Mouse (Mus musculus) right cerebral cortex, postnatal 25 days (tissue): Measurements from ENCODE around the gene Man1a.
A peak's percentile ranks its signal among the peaks of the same experiment; 100 is the strongest.

Source experiments
- DNase-seq: peaks from one replicate; pipeline ENCODE4 v3.0.0; 2022

Gene Man1a

GRCm38 (mm10) chr10:54060587-54060986 is 15.8 kb downstream of the Man1a start:
- no peak for DNase-seq

DNA sequence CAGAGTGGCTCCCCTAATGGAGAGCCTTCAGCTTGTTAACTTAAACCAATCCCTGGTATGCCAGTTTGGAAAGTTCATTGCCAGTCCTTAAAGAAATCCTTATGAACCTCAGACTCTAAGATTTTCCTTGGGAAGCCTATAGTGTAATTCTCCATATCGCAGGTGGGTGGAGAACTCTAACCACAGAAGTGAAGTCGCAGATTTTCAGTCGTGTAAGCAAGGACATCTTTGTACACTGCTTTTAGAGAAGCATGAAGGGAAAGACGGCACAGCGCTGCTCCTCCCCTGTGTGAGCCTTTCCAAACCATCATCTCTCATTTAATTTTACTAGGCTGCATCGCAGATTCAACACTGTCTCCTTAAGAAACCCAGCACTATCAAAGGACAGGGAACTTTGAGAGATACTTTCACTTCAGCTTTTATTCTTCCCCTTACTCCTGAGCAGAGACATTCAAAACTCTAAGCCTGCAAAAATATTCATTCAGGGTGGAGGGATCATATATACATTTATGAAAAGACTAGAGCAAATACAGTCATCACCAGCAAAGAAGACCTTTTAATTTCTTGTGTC is 16.6 kb downstream of the Man1a start:
- DNase-seq = no peak

DNA sequence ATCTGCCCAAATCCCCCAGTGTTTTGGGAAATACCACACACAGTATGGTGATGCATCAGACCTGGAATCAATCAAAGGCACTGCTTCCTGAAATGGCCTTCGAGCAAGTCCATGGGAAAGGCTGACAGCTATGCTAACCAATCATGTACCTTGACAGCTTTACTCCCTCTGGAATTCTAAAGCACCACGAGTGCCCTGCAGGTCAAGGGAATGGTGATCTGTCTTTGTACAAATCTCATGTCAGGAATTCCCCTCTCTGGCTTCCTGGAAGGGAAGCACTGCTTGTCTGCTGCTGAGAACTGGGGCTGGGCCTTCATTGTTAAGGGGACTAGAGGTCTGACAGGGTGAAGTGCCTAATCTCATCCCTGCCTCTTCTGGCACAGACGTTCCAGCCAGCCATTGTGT is 17.3 kb downstream of the Man1a start:
- DNase-seq = no peak

DNA sequence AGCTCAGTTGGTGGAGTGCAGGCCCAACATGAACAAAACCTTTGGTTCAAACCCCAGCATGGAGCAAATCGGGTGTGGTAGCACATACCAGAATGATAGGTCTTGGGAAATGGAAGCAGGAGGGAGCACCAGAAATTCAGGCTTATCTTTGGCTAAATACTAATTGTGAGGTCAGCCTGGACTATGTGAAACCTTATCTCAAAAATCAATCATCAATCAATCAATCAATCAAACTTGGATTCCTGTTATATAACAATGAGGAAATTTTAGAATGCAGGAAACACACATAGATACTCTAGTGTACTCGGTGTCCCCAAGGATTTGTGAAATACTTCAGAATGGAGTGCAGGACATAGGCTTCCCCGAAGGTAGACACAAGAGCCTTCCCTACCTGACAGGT is 17.8 kb downstream of the Man1a start:
- DNase-seq = no peak

GRCm38 (mm10) chr10:54054188-54054587 is 22.2 kb downstream of the Man1a start:
- no peak for DNase-seq

DNA sequence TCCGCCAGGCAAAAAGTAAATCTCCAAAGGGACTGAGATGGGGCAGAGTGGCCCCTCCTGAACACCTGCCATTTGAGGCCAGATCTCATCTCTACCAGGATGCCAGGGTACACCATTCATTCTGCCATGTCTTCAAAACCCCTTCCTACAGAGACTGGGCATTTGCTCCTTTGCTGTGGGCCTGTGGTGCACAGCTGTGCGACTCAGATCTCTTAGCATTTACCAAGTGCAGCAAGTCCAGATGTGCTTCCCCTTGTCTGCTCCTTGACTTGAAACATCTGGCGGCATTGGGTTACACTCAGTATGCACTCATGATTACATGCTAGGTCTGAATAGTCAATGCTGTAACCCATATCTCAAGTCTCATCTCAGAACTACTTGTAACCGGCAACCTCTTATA is 28.5 kb downstream of the Man1a start:
- no peak for DNase-seq

DNA sequence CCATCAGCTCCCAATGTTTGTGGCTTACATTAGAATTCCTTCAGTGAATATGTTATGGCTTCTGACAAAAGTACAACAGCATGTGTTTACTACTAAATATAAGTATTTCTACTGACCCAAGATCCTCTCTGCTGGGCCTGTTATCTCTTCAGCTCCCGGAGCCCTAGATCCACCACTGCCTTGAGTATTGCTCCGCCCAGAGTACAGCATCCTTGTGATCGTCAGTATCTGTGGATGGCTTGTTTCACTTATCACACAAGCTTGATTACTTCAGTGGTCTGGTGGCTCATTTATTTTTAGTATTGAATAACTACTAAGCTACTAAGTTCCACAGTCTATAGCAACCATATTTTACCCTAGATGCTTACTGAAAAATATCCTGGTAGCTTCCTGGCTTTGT is 33.1 kb downstream of the Man1a start:
- no peak for DNase-seq

- no peak for DNase-seq
These were observed 34.1 kb downstream of the Man1a start for GRCm38 (mm10) chr10:54042212-54042840.

DNA sequence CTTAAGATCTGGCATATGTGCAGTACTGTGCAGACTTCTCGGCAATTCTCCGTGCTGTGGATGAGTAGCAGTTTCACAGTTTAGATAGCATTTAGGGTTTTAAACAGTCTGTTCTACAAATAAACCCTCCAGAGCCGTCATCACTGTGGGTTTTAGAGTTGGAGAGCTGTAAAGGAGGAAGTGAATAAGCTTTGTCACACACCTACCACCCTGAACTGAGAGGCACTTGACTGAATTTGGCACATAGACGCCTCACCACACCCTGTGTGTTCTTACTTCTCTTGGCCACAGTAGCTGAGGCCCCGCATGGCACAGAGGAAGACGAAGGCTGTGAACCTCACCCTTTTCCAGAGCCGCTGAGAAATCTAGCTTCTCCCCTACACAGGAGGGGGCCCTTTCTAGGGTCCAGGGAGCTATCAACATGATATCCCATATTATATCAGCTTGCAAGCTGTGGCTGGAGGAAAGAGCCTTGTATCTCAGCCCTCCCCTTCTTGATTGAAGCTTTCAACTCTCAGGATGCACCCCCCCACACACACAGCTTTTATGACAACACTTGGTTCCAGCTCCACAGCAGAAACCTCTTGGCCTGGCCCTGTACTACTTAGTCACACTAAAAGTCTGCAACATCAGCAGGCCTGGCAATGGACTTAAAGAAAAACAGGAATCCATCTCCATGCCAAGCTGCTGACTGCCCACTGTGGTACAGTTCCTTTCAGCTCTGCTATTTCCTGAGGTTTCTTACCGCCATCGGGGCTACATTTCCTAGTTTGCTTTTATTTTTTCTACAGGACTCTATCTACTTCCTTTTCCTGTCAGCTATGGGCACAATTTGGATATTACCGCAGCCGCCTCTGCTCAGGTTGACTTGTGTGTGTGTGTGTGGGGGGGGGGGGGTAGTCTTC is 35.9 kb downstream of the Man1a start:
- DNase-seq = peak; percentile 39

- no peak for DNase-seq
These were observed 36.7 kb downstream of the Man1a start for GRCm38 (mm10) chr10:54039754-54040153.

DNA sequence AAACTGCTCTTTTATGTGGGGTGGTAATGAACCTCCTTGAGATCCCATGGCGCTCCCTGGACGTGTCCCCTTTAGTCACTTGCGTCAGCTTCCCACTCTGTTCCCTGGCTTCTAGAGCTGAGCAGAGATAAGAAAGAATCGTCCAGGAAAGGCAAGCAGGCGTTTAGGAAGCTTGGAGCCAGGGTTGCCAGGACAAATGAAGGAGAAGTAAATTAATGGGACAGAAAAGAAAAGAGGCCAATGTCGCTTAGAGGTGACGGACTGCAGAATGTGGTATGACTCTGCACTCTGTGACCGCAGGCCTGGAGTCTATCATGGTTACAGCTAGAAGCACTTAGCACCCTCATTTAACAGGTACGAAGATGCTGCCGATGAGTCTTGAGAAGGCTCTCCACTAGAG is 37.7 kb downstream of the Man1a start:
- no peak for DNase-seq

DNA sequence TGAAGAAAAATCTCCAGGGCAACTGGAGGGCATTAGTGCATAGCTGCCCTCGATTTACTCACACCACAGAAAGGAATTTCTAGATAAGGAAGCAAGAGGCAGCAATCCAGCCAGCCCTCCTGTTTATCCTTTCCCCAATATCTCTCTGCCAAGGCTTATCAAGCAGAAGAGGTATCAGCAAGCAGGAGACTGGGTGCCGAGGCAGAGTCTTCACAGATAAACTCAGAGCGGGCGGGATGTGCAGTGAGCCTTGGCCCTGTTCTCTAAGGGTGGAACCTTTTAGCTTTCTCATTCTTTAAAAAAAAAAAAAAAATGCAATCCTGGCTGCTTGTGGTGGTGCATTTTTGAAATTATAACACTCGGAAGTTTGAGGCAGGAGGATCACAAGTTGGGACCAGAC is 38.2 kb downstream of the Man1a start:
- DNase-seq = no peak

GRCm38 (mm10) chr10:54037348-54038010 is 38.9 kb downstream of the Man1a start:
- no peak for DNase-seq

DNA sequence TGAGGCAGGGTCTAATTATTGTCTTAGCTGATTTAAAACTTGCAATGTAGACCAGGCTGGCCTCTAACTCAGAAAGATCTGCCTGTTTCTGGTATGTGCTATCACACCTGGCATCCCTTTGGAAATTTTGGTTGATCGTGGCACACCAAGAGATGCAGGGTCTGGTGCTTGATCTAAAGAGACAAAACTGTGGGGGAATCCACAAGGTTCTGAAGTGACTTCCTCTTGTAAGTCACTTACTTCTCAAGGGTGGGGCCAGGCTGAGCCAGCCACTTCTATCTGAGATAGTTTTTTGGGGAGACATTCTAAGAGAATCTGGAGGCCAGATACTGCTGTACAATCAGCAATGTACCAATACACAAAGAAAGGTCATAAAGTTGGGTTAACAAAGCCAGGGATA is 40.8 kb downstream of the Man1a start:
- no peak for DNase-seq

DNA sequence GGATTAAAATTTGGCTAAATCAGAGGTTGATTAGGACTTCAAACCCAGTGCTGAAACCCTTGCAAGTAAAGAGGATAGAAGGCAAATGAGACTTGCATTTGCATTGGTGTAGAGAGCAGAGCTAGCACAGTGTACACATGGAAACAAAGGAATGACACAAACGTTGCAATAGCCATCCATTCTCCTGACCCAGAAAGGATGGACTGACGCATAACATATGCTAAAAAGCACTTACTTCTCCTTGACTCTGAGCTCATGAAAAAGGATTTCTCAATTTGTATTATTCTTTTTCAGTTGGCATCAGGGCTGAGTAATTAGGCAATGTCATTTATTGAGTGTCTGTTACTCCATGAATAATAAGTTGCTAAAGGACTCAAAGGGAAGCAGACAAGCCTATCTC is 41.6 kb downstream of the Man1a start:
- DNase-seq = no peak

GRCm38 (mm10) chr10:54032316-54033092 is 43.9 kb downstream of the Man1a start:
- DNase-seq = no peak

- DNase-seq = no peak
These were observed 47.5 kb downstream of the Man1a start for GRCm38 (mm10) chr10:54028866-54029265.

DNA sequence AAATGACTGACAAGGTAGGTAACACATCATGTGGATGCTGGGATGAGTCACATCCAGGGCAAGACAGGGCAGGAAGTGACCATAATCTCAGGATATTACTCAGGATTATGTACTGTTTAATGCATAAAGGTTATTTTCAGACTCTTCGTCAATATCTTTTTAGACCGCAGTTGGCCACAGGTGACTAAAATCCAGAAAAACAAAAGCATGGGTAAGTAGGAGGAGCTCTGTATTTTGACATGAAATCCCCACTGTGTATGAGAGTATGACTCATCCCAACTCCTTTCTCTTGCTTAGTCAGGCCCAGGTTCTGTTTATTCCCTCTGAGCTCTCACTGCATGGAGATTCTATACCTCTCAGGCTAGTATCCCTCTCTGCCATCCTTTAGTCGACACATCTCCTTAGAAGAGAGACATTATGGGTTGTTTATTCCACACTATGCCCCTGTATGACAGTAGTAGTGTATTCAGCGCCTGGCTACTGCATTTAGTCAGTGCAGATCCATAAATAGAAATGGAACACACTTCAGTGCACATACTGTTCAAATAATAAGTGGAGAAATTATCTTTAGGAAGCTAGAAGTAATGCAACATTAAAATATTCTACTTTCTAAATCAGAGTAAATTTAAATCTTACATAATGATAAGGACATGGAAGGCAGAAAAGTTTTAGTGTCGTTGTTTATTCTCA is 49.5 kb downstream of the Man1a start:
- DNase-seq = no peak

DNA sequence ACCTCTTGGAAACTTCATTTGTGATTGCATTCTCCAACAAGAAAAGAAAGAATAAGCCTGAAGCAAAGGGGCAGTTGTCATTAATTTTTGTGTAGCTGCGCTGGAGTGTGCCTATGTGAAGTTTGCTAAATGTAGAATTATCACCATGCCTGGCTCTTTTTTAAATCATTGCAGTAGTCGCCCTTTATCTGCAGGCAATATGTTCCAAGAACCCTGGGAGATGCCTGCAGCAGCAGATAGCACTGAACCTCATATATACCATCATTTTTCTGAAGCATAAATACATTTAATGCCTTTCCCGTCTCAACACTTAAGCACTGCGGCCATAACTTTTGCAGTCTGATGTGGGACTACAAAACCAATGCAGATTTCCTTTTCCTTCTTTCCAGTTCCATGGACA is 50.3 kb downstream of the Man1a start:
- no peak for DNase-seq

GRCm38 (mm10) chr10:54017904-54018454 is 58.4 kb downstream of the Man1a start:
- no peak for DNase-seq

DNA sequence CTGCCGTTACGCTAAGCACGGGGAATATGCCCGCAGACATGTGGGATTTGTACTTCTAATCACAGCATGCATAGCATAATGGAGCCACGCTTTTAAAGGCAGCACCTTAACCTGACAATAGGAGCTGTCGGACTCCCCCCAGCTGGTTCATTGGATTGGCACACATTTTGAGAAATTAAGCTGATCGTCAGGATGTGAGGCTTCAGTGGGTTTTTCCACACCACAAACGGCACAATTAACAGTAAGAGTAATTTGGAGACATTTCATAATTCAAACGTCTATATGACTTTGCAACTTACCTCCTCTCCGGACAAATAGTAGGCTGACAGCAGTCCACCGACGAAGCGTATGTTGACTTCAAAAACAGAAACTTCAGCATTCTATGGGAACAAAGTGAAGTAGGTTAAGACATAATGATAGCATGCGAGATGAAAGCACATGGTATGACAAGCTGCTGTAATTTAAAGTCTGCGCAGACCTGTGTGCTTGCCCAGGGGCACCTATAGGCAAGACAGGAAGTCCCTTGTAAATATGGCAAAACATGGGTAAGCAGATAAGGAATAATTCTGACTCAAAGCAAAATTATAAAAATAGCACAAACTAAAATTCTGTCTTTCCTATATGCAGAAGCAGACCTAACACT is 62.2 kb downstream of the Man1a start:
- DNase-seq = no peak
